In the genomic region with DNA sequence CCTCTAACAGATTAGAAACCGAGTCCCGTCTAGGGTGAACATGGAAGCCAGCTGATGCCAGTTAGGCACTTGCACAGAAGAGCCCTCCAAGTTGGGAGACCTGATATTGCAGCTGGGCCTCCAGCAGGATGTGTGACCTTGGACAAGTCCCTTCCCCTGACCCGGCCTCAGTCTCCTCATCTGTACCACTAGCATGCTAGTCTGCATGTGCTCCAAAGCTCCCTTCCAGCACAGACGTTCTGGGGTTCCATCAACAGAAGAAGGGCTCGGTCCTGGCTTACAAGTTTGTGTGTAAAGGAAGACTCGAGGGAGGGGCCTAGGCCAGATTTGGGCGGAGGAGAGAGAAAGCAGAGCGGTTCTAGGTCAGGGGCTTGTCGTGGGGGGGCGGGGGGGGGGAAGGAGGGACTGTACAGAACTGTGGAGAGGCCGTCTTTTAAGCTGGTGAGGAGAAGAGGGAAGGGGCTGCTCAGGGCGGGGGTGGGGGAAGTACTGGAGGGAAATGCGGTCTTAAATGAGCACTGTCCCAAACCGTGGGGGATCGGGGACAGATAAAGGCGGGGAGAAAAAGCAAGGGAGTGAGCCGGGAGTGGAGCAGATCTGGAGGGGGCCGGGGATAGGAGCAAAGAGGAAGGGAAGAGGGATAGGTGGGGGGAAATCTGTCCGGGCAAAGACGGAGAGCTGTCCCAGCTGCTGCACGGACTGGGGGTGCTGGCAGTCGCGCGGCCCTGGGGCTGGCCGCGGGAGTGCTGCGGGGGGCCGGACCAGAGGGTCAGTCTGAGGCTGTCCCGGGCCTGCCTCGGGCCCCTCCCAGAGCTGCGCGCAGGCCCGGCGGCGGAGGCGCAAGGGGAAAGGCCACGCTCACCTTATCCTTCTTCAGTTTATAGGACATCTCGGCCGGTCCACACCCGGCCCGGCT, we compare ENCODE assay signal across 8 mouse cellular contexts. TPM values are rescaled to one million over a fixed set of nuclear protein-coding genes. Genes with fewer than 3 reads are reported as not detected.
DNase-seq lines count a peak whose midpoint lies in the region; ATAC-seq and TF ChIP-seq lines count a peak whose summit lies in the region.

No protein-coding gene starts in this region.

- DNase-seq in kidney, postnatal 0 days (ENCODE audit: low spot score) = peak; percentile 77
- DNase-seq in kidney, adult 8-10 months = no peak
- DNase-seq in thymus, postnatal 36 days = peak; percentile 30 to 45
- no peak for DNase-seq in gastrocnemius, postnatal 4 days (ENCODE audit: low spot score in 2 of 2)
- no peak for DNase-seq in adrenal gland, adult 8-10 months

- peak overlapping the region; percentile 89 for H3K9ac ChIP-seq in kidney, postnatal 0 days (ENCODE audit: low read depth, low read length)
- H3K9ac ChIP-seq in liver, embryonic 16.5 days (ENCODE audit: low read depth, low read length) = peak overlapping the region; percentile 93

- peak overlapping the region; percentile 82 for H3K4me3 ChIP-seq in kidney, postnatal 0 days (replicated peaks; ENCODE audit: low read depth, low read length)
- peak overlapping the region; percentile 93 for H3K4me3 ChIP-seq in liver, embryonic 16.5 days (ENCODE audit: low read depth, low read length)

- 3% methylated on average over 33 of the region's 41 CpGs for WGBS in kidney, postnatal 0 days
- 2% methylated on average over 39 of the region's 41 CpGs for WGBS in liver, embryonic 16.5 days (ENCODE audit: insufficient replicate concordance)

- H3K36me3 ChIP-seq in kidney, postnatal 0 days (ENCODE audit: insufficient read depth, low read length) = no peaks in the 10 kb centered on the region
- peaks cover 3% of the 10 kb centered on the region; the same call in 1 of the 2 replicates for H3K36me3 ChIP-seq in liver, embryonic 16.5 days (ENCODE audit: control insufficient read depth, insufficient read depth)

- no peak for TF ChIP-seq CTCF in kidney, postnatal 0 days (IDR thresholded peaks at IDR 0.05; ENCODE audit: low read depth)

- H3K4me2 ChIP-seq in kidney, postnatal 0 days (ENCODE audit: low read length) = peak overlapping the region; percentile 61
- peak overlapping the region; percentile 88 for H3K4me2 ChIP-seq in liver, embryonic 16.5 days (ENCODE audit: low read depth, low read length)

- H3K4me1 ChIP-seq in kidney, postnatal 0 days (replicated peaks; ENCODE audit: insufficient read depth, low read length) = peaks cover 12% of the 10 kb centered on the region; the same call in 1 of the 2 replicates
- H3K4me1 ChIP-seq in liver, embryonic 16.5 days (ENCODE audit: control insufficient read depth, low read depth, low read length) = peaks cover 35% of the 10 kb centered on the region

- peak overlapping the region; percentile 92 for H3K27ac ChIP-seq in kidney, postnatal 0 days
- peak overlapping the region; percentile 88 for H3K27ac ChIP-seq in liver, embryonic 16.5 days (ENCODE audit: low read length)

- peak; percentile 79 for ATAC-seq in kidney, postnatal 0 days (replicated peaks; ENCODE audit: low FRiP score, low read depth)
- ATAC-seq in activated CD4-positive, CD25-positive, alpha-beta regulatory T cell, adult 4 months = peak; percentile 2
- ATAC-seq in granulocyte monocyte progenitor cell, adult 5-6 weeks (replicated peaks; ENCODE audit: poor library complexity, severe bottlenecking) = peak; percentile 18
- peak; percentile 59; the same call in 1 of the 2 replicates for ATAC-seq in liver, embryonic 16.5 days (ENCODE audit: low read depth)

- H3K9me3 ChIP-seq in kidney, postnatal 0 days (replicated peaks; ENCODE audit: low read length) = no peaks in the 10 kb centered on the region
- H3K9me3 ChIP-seq in liver, embryonic 16.5 days (replicated peaks; ENCODE audit: control insufficient read depth, low read length) = no peaks in the 10 kb centered on the region

- H3K27me3 ChIP-seq in kidney, postnatal 0 days (ENCODE audit: insufficient read depth, low read length) = no peaks in the 10 kb centered on the region
- no peaks in the 10 kb centered on the region for H3K27me3 ChIP-seq in liver, embryonic 16.5 days (ENCODE audit: control insufficient read depth, insufficient read depth, low read depth, low read length)

RNA-seq across cellular contexts. Expression of gene Ppp2r5d, which starts 0.7 kb away (rescaled TPM):
- polyA plus RNA-seq in kidney, postnatal 0 days (2015; fragmentation: Nextera tagmentation; extraction: Ambion mirVana) = 51.0 and 52.5 TPM in 2 replicates
- 10 to 100 TPM; 21.9 to 30.2 TPM for polyA plus RNA-seq in activated CD4-positive, CD25-positive, alpha-beta regulatory T cell, adult 4 months (2017; shearing (Covaris generic))
- total RNA-seq in granulocyte monocyte progenitor cell, adult 5-6 weeks (2014; fragmentation: Nextera tagmentation) = 48.7 and 49.3 TPM in 2 replicates
- total RNA-seq in granulocyte monocyte progenitor cell, adult 5-6 weeks (2017) = 45.9 and 57.1 TPM in 2 replicates
- 25.5 and 28.7 TPM in 2 replicates for polyA plus RNA-seq in liver, embryonic 16.5 days (2015; fragmentation: Nextera tagmentation; extraction: Ambion mirVana)
- 10 to 100 TPM; 55.4 to 58.1 TPM for total RNA-seq in gastrocnemius, postnatal 4 days (2021)
- 10 to 100 TPM; 41.0 to 47.5 (median 42.6) TPM for total RNA-seq in adrenal gland, adult 8-10 months (2022)

RNA-seq across cellular contexts. Expression of gene Pex6, which starts 7.0 kb away (rescaled TPM):
- polyA plus RNA-seq in kidney, postnatal 0 days (2015; fragmentation: Nextera tagmentation; extraction: Ambion mirVana) = 20.5 and 25.6 TPM in 2 replicates
- polyA plus RNA-seq in activated CD4-positive, CD25-positive, alpha-beta regulatory T cell, adult 4 months (2017; shearing (Covaris generic)) = 1 to 10 TPM; 2.9 to 4.0 TPM
- total RNA-seq in granulocyte monocyte progenitor cell, adult 5-6 weeks (2014; fragmentation: Nextera tagmentation) = 9.7 and 22.9 TPM in 2 replicates
- total RNA-seq in granulocyte monocyte progenitor cell, adult 5-6 weeks (2017) = 11.3 and 13.2 TPM in 2 replicates
- polyA plus RNA-seq in liver, embryonic 16.5 days (2015; fragmentation: Nextera tagmentation; extraction: Ambion mirVana) = 8.1 and 10.4 TPM in 2 replicates
- 10 to 100 TPM; 17.6 to 19.6 TPM for total RNA-seq in gastrocnemius, postnatal 4 days (2021)
- 10 to 100 TPM; 56.2 to 74.2 (median 61.8) TPM for total RNA-seq in adrenal gland, adult 8-10 months (2022)

RNA-seq across cellular contexts. Expression of gene Klhdc3, which starts 23.5 kb away (rescaled TPM):
- 104 and 114 TPM in 2 replicates for polyA plus RNA-seq in kidney, postnatal 0 days (2015; fragmentation: Nextera tagmentation; extraction: Ambion mirVana)
- polyA plus RNA-seq in activated CD4-positive, CD25-positive, alpha-beta regulatory T cell, adult 4 months (2017; shearing (Covaris generic)) = 10 to 100 TPM; 22.0 to 28.7 TPM
- 62.5 and 77.9 TPM in 2 replicates for total RNA-seq in granulocyte monocyte progenitor cell, adult 5-6 weeks (2014; fragmentation: Nextera tagmentation)
- total RNA-seq in granulocyte monocyte progenitor cell, adult 5-6 weeks (2017) = 26.8 and 30.9 TPM in 2 replicates
- polyA plus RNA-seq in liver, embryonic 16.5 days (2015; fragmentation: Nextera tagmentation; extraction: Ambion mirVana) = 51.6 and 52.0 TPM in 2 replicates
- total RNA-seq in gastrocnemius, postnatal 4 days (2021) = 100 to 1,000 TPM; 191 to 192 TPM
- 10 to 100 TPM; 59.1 to 74.3 (median 65.2) TPM for total RNA-seq in adrenal gland, adult 8-10 months (2022)

RNA-seq across cellular contexts. Expression of gene Gnmt, which starts 24.7 kb away (rescaled TPM):
- 9.0 and 10.6 TPM in 2 replicates for polyA plus RNA-seq in kidney, postnatal 0 days (2015; fragmentation: Nextera tagmentation; extraction: Ambion mirVana)
- polyA plus RNA-seq in activated CD4-positive, CD25-positive, alpha-beta regulatory T cell, adult 4 months (2017; shearing (Covaris generic)) = under 1 TPM; 0.54 to 0.83 TPM
- total RNA-seq in granulocyte monocyte progenitor cell, adult 5-6 weeks (2014; fragmentation: Nextera tagmentation) = 1.1 TPM in 1 of 2 replicates, not detected in the other
- 1.0 TPM in 1 of 2 replicates, not detected in the other for total RNA-seq in granulocyte monocyte progenitor cell, adult 5-6 weeks (2017)
- 112 and 152 TPM in 2 replicates for polyA plus RNA-seq in liver, embryonic 16.5 days (2015; fragmentation: Nextera tagmentation; extraction: Ambion mirVana)
- under 1 TPM; 0.44 to 0.52 TPM for total RNA-seq in gastrocnemius, postnatal 4 days (2021)
- 1 to 10 TPM; 1.2 to 1.8 (median 1.6) TPM for total RNA-seq in adrenal gland, adult 8-10 months (2022)

RNA-seq across cellular contexts. Expression of gene Mea1, which starts 25.6 kb away (rescaled TPM):
- 131 and 135 TPM in 2 replicates for polyA plus RNA-seq in kidney, postnatal 0 days (2015; fragmentation: Nextera tagmentation; extraction: Ambion mirVana)
- 100 to 1,000 TPM; 164 to 197 TPM for polyA plus RNA-seq in activated CD4-positive, CD25-positive, alpha-beta regulatory T cell, adult 4 months (2017; shearing (Covaris generic))
- total RNA-seq in granulocyte monocyte progenitor cell, adult 5-6 weeks (2014; fragmentation: Nextera tagmentation) = 56.5 and 76.8 TPM in 2 replicates
- total RNA-seq in granulocyte monocyte progenitor cell, adult 5-6 weeks (2017) = 73.8 and 82.4 TPM in 2 replicates
- polyA plus RNA-seq in liver, embryonic 16.5 days (2015; fragmentation: Nextera tagmentation; extraction: Ambion mirVana) = 50.1 and 50.6 TPM in 2 replicates
- total RNA-seq in gastrocnemius, postnatal 4 days (2021) = 10 to 100 TPM; 72.3 to 75.8 TPM
- 100 to 1,000 TPM in 1 of 4 experiments, 10 to 100 TPM in 3; 91.9 to 104 (median 95.0) TPM for total RNA-seq in adrenal gland, adult 8-10 months (2022)

Comparison
In these comparisons a context has a peak if more than half of its experiments do, and no peak if none do; other contexts are left out.
1. DNase-seq: peak in kidney, postnatal 0 days (single experiment) and thymus, postnatal 36 days (2 of 2); none in kidney, adult 8-10 months (0 of 2), gastrocnemius, postnatal 4 days (0 of 2) and adrenal gland, adult 8-10 months (single experiment).
2. ATAC-seq: peak in every context shown above with its lines; median percentile 79 in kidney, postnatal 0 days; 59 in liver, embryonic 16.5 days; 18 in granulocyte monocyte progenitor cell, adult 5-6 weeks; 2 in activated CD4-positive, CD25-positive, alpha-beta regulatory T cell, adult 4 months.